Mouse (Mus musculus): Measurements from ENCODE around the gene Nelfcd.

- TF ChIP-seq CHD2 (IDR thresholded peaks at IDR 0.05; ENCODE audit: low read depth, low read length) (no peak), HCFC1 (IDR thresholded peaks at IDR 0.05; ENCODE audit: borderline replicate concordance, insufficient read depth, low read length) (no peak)
Observed at GRCm38 (mm10) chr2:174453681-174454080, 38.1 kb downstream of the Nelfcd start.

Measured in ES-E14 (cell line).